Mouse (Mus musculus) lung, postnatal 0 days (tissue): ENCODE measurements around the gene Lrrc7.

ENCODE experiments used
- CTCF ChIP-seq: IDR thresholded peaks from 2 replicates; pipeline ENCODE4 v1.5.1; 2016; ENCODE audit warnings: antibody characterized with exemption, mild to moderate bottlenecking
- EP300 ChIP-seq: IDR thresholded peaks from 2 replicates; pipeline ENCODE4 v1.6.1; 2016; ENCODE audit warnings: antibody characterized with exemption, mild to moderate bottlenecking, control low read depth

GRCm38 (mm10) chr3:158103467-158103866, 458.6 kb downstream of the Lrrc7 start:
- TF ChIP-seq CTCF: no peak
- TF ChIP-seq EP300: no peak
